Mouse (Mus musculus): ENCODE results near the gene Tia1.

Tia1 gene

GRCm38 (mm10) chr6:86480189-86480831, 76.3 kb downstream of the Tia1 start:
- DNase-seq (ENCODE audit: low read depth, low spot score), result peak; percentile 70

- DNase-seq (ENCODE audit: low read depth, low spot score), result no peak
These were observed 77.9 kb downstream of the Tia1 start for GRCm38 (mm10) chr6:86481871-86482270.
